Mouse (Mus musculus): ENCODE measurements around the gene Smg9.

Smg9 gene

GRCm38 (mm10) chr7:24448782-24449517 is 49.5 kb downstream of the Smg9 start:
- DNase-seq, result no peak

- DNase-seq, result no peak
Observed at GRCm38 (mm10) chr7:24450585-24451017, 51.2 kb downstream of the Smg9 start.

DNA sequence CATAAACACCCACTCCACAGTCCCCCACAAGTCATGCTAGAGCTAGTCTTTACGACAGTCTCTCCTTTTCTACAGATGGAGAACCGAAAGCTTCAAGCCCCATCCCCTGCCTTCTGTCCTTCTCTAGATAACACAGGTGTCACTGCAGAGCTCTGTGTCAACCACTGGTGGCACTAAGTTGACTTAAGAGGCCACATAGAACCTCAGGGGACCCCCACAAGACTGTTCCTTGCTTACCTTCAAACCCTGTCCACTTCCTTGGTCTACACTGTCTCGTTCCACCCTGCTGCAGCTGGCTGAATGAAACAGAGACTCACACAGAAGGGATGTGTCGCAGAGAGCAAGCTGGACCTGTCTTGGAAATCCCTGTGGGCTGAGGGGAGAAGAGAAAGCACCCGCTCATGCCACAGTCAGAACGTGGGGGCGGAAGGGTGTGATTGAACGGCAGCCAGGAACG is 52.5 kb downstream of the Smg9 start, which contains the start of gene Irgc1:
Gene Irgc1, minus strand, starts transcription at position 443 of the 457 bp plus-strand sequence.
- no peak for DNase-seq

- no peak for DNase-seq
Observed at GRCm38 (mm10) chr7:24454199-24454598, 54.8 kb downstream of the Smg9 start.

DNA sequence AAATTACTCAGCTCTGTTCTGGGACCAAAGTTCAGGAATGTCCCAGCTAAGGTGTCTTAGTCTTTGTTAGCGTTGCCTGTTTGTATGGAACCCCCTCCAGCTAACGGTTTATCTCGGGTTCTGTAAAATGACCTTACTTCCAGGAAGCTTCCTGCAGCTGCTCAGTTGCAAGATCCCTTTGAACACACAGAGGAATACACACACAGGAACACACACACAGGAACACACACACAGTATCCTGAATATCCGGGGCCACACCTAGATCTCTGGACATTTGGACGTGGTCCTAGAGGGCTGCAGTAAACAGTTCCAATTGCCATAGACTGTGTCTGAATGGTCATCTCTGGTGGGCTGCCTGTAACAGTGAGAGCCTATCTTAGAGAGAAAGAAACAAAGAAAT is 56.3 kb downstream of the Smg9 start:
- peak; percentile 23 for DNase-seq

DNA sequence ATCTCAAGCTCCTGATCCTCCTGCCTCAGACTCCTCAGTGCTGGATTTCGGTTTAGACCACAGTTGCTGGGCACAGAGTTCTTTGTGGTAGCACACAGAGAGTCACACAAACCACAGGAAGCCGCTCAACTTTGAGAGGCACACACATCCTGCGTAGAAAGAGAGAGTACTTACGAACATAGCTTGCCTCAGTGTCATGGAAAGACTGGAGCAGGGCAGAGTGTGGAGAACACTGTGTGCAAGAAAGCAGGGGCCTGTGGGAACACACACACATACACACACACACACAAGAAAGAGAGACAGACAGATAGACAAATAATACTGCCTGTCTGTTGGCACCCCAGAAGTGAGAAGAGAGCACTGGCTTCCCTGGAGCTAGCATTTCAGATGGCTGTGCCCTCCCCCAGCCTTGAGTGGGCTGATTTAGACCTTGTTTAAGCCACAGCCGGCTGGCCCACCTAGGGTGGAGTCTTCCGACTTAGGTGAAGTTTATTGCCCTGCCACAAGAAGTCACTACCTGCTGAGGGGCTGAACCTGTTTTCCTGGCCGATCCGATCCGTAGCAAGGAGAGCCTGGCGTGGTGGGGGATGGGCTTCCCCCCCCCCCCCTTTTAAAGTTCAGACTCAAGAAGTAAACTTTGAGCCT is 58.4 kb downstream of the Smg9 start:
- DNase-seq, result no peak

- no peak for DNase-seq
Observed at GRCm38 (mm10) chr7:24459440-24459839, 60.0 kb downstream of the Smg9 start.

GRCm38 (mm10) chr7:24459843-24460242 is 60.4 kb downstream of the Smg9 start:
- peak; percentile 20 for DNase-seq

DNA sequence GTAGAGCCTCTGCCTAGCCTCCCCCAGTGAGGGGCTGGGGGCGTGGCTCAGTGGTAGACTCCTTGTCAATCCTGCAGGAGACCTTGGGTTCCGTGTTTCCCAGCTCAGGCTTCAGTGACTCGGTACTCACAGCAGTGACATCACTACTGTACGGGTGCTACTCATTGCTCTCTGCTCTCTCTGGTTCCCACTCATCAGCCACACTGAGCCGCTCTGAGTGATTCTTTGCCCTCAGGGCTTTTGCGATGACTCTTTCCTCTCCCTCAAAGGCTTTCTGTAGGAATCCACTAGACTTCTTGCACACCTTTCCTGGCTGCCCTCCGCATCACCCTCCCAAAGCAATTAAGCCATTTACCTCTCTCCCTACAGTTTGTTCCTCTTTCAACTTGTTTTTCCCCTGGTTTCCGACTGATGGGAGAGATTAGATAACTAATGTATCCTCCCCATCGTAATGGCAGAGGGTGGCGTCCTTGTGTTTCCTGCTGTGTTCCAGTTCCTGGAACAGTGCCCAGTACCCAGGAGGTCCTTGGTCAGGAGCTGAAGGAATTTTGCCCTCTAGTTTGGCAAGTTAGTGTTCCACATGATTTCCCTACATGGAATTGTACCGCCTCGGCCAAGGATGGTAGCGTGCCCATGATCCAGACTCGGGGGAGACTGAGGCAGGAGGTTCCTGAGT is 62.1 kb downstream of the Smg9 start:
- DNase-seq, result peak; percentile 71

DNA sequence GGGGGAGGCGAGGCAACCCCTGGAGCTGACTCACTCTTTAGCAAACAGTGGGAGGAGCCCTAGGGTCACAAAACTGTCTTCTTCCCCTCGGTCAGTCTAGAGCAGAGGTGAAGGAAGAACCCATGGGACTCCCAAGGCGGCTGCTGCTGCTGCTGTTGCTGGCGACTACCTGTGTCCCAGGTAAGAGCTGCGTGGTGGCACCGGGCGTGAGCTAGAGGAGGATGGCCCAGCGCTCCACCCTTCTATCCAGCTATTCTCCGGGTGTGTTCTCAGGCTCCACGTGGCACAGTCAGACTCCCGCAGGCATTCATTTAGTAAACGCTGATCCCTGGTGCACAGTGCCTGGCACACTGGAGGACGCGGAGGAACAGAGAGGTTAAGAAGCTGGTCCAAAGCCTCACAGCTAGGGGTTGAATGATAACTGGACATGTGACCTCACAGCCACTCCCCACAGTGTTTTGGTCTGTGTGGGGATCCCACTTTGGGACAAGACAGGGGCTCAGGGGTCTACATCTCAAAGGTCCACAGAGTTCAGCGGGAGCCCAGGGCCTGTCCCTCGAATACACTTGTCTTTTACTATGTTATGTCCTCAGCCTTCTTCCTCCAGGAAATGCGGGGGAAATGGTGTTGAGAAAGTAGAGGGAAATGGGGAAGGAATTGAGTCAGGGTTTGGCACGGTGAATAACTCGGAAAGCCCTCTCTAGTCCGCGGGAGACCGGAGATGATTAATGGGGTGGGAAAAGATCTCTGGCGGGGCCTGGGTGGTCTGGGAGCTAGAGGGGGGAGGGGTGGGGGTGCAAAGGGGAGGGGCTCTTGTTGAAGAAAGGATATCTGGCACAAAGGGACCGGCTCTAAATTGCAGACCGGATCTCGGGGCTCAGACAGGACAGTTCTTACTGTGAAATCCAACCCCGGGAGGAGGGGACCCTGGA is 63.2 kb downstream of the Smg9 start, which contains the start of gene Plaur:
Gene Plaur, plus strand, starts transcription at position 97 of the 932 bp plus-strand sequence.
- peak; percentile 43 for DNase-seq

- no peak for DNase-seq
Observed at GRCm38 (mm10) chr7:24466835-24467234, 67.4 kb downstream of the Smg9 start.

DNA sequence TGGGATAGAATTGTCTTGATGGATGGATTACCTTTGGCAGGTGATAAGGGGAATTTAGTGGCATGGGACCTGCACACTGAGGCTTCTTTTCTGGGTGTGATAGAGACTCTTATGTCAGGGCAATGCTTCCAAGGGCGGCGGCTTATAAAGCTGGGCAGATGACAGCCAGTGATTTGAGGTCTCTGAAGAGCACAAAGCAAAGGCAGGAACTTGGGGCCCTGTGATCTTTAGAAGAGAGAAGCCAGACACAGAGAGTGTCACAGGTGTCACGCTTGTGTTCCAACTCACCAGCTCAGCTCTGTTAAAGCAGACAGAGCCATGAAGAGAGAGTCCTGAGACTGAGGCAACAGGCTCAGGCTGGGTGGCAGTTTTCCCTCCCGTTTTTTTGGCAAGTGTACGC is 68.5 kb downstream of the Smg9 start:
- no peak for DNase-seq

DNA sequence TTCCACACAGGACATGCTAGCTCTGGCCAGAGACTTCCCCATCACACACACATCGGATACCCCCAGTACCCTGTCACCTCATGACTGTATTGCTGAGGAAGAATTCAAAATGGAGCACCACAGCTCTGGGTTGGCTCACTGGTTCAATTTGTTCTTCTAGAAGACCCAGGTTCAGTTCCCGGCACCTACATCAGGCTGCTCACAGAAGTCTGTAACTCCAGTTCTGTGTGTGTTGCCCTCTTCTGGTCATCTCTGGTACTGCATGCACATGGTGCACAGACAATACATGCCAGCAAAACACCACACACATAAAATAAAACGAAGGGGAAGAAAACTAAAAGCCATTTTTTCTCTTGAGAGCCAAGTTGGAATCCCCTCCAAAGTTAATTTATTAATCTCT is 69.7 kb downstream of the Smg9 start:
- DNase-seq, result no peak

GRCm38 (mm10) chr7:24470356-24470755 is 70.9 kb downstream of the Smg9 start:
- no peak for DNase-seq

Measured in kidney, adult 18-20 months (tissue).